Mouse (Mus musculus) thymus, adult 2 months (tissue): Measurements from ENCODE around the gene Ywhae. TPM values are rescaled to one million over a fixed set of nuclear protein-coding genes. Genes with fewer than 3 reads are reported as not detected.
"Not testable (repeated sequence)": the region's sequence is repeated elsewhere in the genome, so short reads cannot be mapped to it uniquely, and the experiment has no call there.

ENCODE experiments used
- DNase-seq: peaks from one replicate; pipeline ENCODE4 v3.0.0; 2021
- H3K27ac ChIP-seq: fragments of 200-500 bp; 2 replicates; pipeline ENCODE4 v1.5.1; 2012; ENCODE audit warnings: low read length, control low read depth; ENCODE audit not compliant: control insufficient read depth, insufficient read depth
- H3K27me3 ChIP-seq: fragments of 200-500 bp; 2 replicates; pipeline ENCODE4 v1.6.1; 2012; ENCODE audit warnings: mild to moderate bottlenecking, low read length, moderate library complexity, mixed read lengths; ENCODE audit not compliant: control insufficient read depth, insufficient read depth
- H3K36me3 ChIP-seq: fragments of 200-500 bp; 2 replicates; pipeline ENCODE4 v1.6.1; 2012; ENCODE audit warnings: mild to moderate bottlenecking, low read length, moderate library complexity; ENCODE audit not compliant: control insufficient read depth, insufficient read depth
- H3K4me1 ChIP-seq: fragments of 200-500 bp; replicated peaks from 2 replicates; pipeline ENCODE4 v1.6.1; 2012; ENCODE audit warnings: low read length; ENCODE audit not compliant: control insufficient read depth, insufficient read depth
- H3K4me3 ChIP-seq: fragments of 200-500 bp; 2 replicates; pipeline ENCODE4 v1.5.1; 2012; ENCODE audit warnings: mild to moderate bottlenecking, low read length, control low read depth, moderate library complexity; ENCODE audit not compliant: control insufficient read depth, insufficient read depth
- CTCF ChIP-seq: fragments of 200-500 bp; IDR thresholded peaks from 2 replicates; pipeline ENCODE4 v1.5.1; 2012; ENCODE audit warnings: mild to moderate bottlenecking, control low read depth, low read length, moderate library complexity, borderline replicate concordance; ENCODE audit not compliant: control insufficient read depth, poor library complexity, insufficient read depth; ENCODE audit errors: extremely low read depth
- POLR2A ChIP-seq: fragments of 200-500 bp; IDR thresholded peaks from 2 replicates; pipeline ENCODE4 v1.6.1; 2012; ENCODE audit warnings: mild to moderate bottlenecking, low read length, control low read depth, moderate library complexity; ENCODE audit not compliant: control insufficient read depth, poor library complexity, insufficient read depth; ENCODE audit errors: extremely low read depth
- WGBS: fragments of 180-500 bp; shearing (Covaris S2); methylation state at CpG from one replicate; pipeline ENCODE4 v1.1.7; 2018; 5-methylcytosine and 5-hydroxymethylcytosine counted together
- polyA plus RNA-seq: library from polyadenylated mRNA; depleted of rRNA; stranded (reverse); fragments of >200 nt; gene quantifications from 2 replicates; pipeline ENCODE4 v1.2.3, GENCODE M21; 2012

Ywhae gene
- polyA plus RNA-seq, 1 experiment, result 170 TPM

- no peak overlapping the region for H3K4me3 ChIP-seq
- no peak for TF ChIP-seq POLR2A
- TF ChIP-seq CTCF, result no peak
- peaks cover 34% of the 10 kb centered on the region for H3K36me3 ChIP-seq
- no peak overlapping the region for H3K27ac ChIP-seq
- no peak for DNase-seq
- no peaks in the 10 kb centered on the region for H3K4me1 ChIP-seq
- no peaks in the 10 kb centered on the region for H3K27me3 ChIP-seq
Observed at GRCm38 (mm10) chr11:75691047-75691446, 41.6 kb upstream of the Ywhae start.

- H3K4me3 ChIP-seq, result no peak overlapping the region
- no peak overlapping the region for H3K27ac ChIP-seq
- no peaks in the 10 kb centered on the region for H3K27me3 ChIP-seq
- TF ChIP-seq POLR2A, result no peak
- no peak for TF ChIP-seq CTCF
- H3K4me1 ChIP-seq, result peaks cover 5% of the 10 kb centered on the region; the same call in 1 of the 2 replicates
- DNase-seq, result no peak
- 95% methylated on average over 5 of the region's 5 CpGs for WGBS
- peaks cover 52% of the 10 kb centered on the region for H3K36me3 ChIP-seq
Observed at GRCm38 (mm10) chr11:75693570-75693969, 39.1 kb upstream of the Ywhae start.

- not testable (repeated sequence) for H3K4me3 ChIP-seq, H3K4me1 ChIP-seq, DNase-seq, H3K27me3 ChIP-seq, H3K27ac ChIP-seq
- WGBS, result 97% methylated on average over 3 of the region's 3 CpGs
- H3K36me3 ChIP-seq, result peaks cover 59% of the 10 kb centered on the region
Observed at GRCm38 (mm10) chr11:75697464-75697863, 35.2 kb upstream of the Ywhae start.

- Histone ChIP-seq H3K4me1 (peaks cover 5% of the 10 kb centered on the region; the same call in 1 of the 2 replicates), H3K4me3 (no peak overlapping the region), H3K27me3 (no peaks in the 10 kb centered on the region), H3K27ac (no peak overlapping the region), H3K36me3 (peaks cover 61% of the 10 kb centered on the region)
- 97% methylated on average over 5 of the region's 5 CpGs for WGBS
- DNase-seq, result no peak
- no peak for TF ChIP-seq CTCF
- TF ChIP-seq POLR2A, result no peak
Observed at GRCm38 (mm10) chr11:75700557-75700956, 32.1 kb upstream of the Ywhae start.

GRCm38 (mm10) chr11:75702761-75703160 lies 29.9 kb upstream of the Ywhae start:
- Histone ChIP-seq H3K4me3 (no peak overlapping the region), H3K27ac (no peak overlapping the region), H3K36me3 (peaks cover 53% of the 10 kb centered on the region), H3K27me3 (no peaks in the 10 kb centered on the region), H3K4me1 (0 out of 2 replicates have a peak, but pooled peaks cover 1% of the 10 kb centered on the region)
- no peak for TF ChIP-seq CTCF
- TF ChIP-seq POLR2A, result no peak
- WGBS, result 97% methylated on average over 6 of the region's 6 CpGs
- no peak for DNase-seq

GRCm38 (mm10) chr11:75703748-75704147 lies 28.9 kb upstream of the Ywhae start:
- Histone ChIP-seq H3K36me3 (peaks cover 45% of the 10 kb centered on the region), H3K27ac (no peak overlapping the region), H3K4me1 (no peaks in the 10 kb centered on the region), H3K4me3 (no peak overlapping the region), H3K27me3 (no peaks in the 10 kb centered on the region)
- no peak for TF ChIP-seq CTCF
- TF ChIP-seq POLR2A, result no peak
- DNase-seq, result no peak
- WGBS, result 99% methylated on average over 2 of the region's 2 CpGs

GRCm38 (mm10) chr11:75713949-75714348 lies 18.7 kb upstream of the Ywhae start:
- peak; percentile 15 for DNase-seq

More at GRCm38 (mm10) chr11:75713949-75714348, 18.7 kb upstream of the Ywhae start:
- H3K27ac ChIP-seq, result no peak overlapping the region
- no peaks in the 10 kb centered on the region for H3K4me1 ChIP-seq
- TF ChIP-seq CTCF (no peak), POLR2A (no peak)
- 95% methylated on average over 1 of the region's 1 CpGs for WGBS
- no peaks in the 10 kb centered on the region for H3K27me3 ChIP-seq
- no peaks in the 10 kb centered on the region for H3K36me3 ChIP-seq
- H3K4me3 ChIP-seq, result no peak overlapping the region
